Mouse (Mus musculus) erythroblast, adult 5-6 weeks (primary cell): ENCODE results near the gene Blnk. TPM values are rescaled to one million over a fixed set of nuclear protein-coding genes. Genes with fewer than 3 reads are reported as not detected.

Experiments
- ATAC-seq: replicated peaks from 2 replicates; pipeline ENCODE4 v1.8.0; 2016; ENCODE audit warnings: moderate number of reproducible peaks, mild to moderate bottlenecking, moderate TSS enrichment, inconsistent platforms; ENCODE audit not compliant: poor library complexity, low FRiP score, severe bottlenecking
- total RNA-seq, 2 experiments: library from RNA; stranded (forward) in 1 of 2; stranded (reverse) in 1 of 2; fragments of 150-400 nt in 1 of 2; fragments of 200-764, 138-1000 nt in 1 of 2; gene quantifications; 2 replicates each; pipeline versions ENCODE4 v1.2.3 to v1.2.4; 2015 to 2017; ENCODE audit warnings: low replicate concordance in 2 of 2

Blnk gene
- total RNA-seq, 2 experiments from 2014 or later = 1.3 to 2.9 TPM

- no peak for ATAC-seq
These were observed 22.9 kb downstream of the Blnk start for GRCm38 (mm10) chr19:40971273-40971914.

GRCm38 (mm10) chr19:40970775-40971174, 23.6 kb downstream of the Blnk start:
- no peak for ATAC-seq

- ATAC-seq = no peak
These were observed 24.0 kb downstream of the Blnk start for GRCm38 (mm10) chr19:40970301-40970700.

- no peak for ATAC-seq
These were observed 29.1 kb downstream of the Blnk start for GRCm38 (mm10) chr19:40964936-40965850.

GRCm38 (mm10) chr19:40964367-40964891, 29.9 kb downstream of the Blnk start:
- ATAC-seq = no peak

GRCm38 (mm10) chr19:40962988-40963387, 31.3 kb downstream of the Blnk start:
- ATAC-seq = peak; percentile 71; the same call in 1 of the 2 replicates

GRCm38 (mm10) chr19:40958981-40959380, 35.4 kb downstream of the Blnk start:
- ATAC-seq = no peak

GRCm38 (mm10) chr19:40946937-40947577, 47.3 kb downstream of the Blnk start:
- no peak for ATAC-seq

- ATAC-seq = no peak
These were observed 50.8 kb downstream of the Blnk start for GRCm38 (mm10) chr19:40943552-40943951.

GRCm38 (mm10) chr19:40936038-40936437, 58.3 kb downstream of the Blnk start:
- no peak for ATAC-seq

- ATAC-seq = no peak
These were observed 59.0 kb downstream of the Blnk start for GRCm38 (mm10) chr19:40935376-40935775.

- no peak for ATAC-seq
These were observed 62.6 kb downstream of the Blnk start for GRCm38 (mm10) chr19:40931581-40932369.

GRCm38 (mm10) chr19:40895393-40895703, 99.0 kb downstream of the Blnk start:
- ATAC-seq = no peak

GRCm38 (mm10) chr19:40894519-40895392, 99.6 kb downstream of the Blnk start, which contains the start of gene Zfp518a:
Zfp518a (plus strand) TSS chr19:40894705.
- ATAC-seq = peak; percentile 91

- ATAC-seq = no peak
These were observed 100.2 kb downstream of the Blnk start for GRCm38 (mm10) chr19:40894071-40894506.

GRCm38 (mm10) chr19:40888887-40889286, 105.4 kb downstream of the Blnk start:
- ATAC-seq = no peak

GRCm38 (mm10) chr19:40881700-40882099, 112.6 kb downstream of the Blnk start:
- no peak for ATAC-seq
